Mouse (Mus musculus): ENCODE data around the gene Cldn20. TPM values are rescaled to one million over a fixed set of nuclear protein-coding genes. Genes with fewer than 3 reads are reported as not detected.
A peak's percentile ranks its signal among the peaks of the same experiment; 100 is the strongest.

The Cldn20 gene
- 0.95 and 1.0 TPM in 2 replicates for polyA plus RNA-seq (2012; rRNA removed)

DNA sequence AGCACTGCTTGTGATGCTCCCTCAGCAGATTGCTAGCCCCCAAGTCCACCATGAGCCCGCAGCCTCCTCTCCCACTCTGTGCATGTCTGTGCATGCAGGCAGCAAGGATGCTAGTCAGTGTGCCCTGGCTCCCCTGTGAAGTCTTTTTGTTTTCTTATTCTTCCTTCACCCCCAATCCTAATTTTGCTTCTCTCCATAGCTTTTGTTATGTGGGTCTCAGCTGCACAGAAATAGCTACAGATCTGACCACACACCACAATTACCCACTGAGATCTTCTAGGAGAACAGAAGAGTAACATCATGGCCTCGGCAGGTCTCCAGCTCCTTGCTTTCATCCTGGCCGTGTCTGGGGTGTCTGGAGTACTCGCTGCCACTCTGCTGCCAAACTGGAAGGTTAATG is at the start of gene Cldn20:
TSS of gene Cldn20 (plus strand) at position 301 of the 400 bp plus-strand sequence.
- H3K4me3 ChIP-seq (ENCODE audit: insufficient read depth, low read length), result no peak within 1 kb of the TSS

GRCm38 (mm10) chr17:3483091-3483490 is 49.3 kb upstream of the Cldn20 start:
- Histone ChIP-seq H3K27ac (ENCODE audit: insufficient read depth, low read length) (peak overlapping the region; percentile 79), H3K4me1 (ENCODE audit: control insufficient read depth, insufficient read depth, low read length) (peaks cover 2% of the 10 kb centered on the region; the same call in 1 of the 2 replicates), H3K4me3 (ENCODE audit: insufficient read depth, low read length) (peak overlapping the region; percentile 45)
- TF ChIP-seq POLR2A (IDR thresholded peaks at IDR 0.05; ENCODE audit: extremely low read depth, insufficient read depth, low read length), result no peak
- no peak for TF ChIP-seq CTCF (IDR thresholded peaks at IDR 0.05; ENCODE audit: extremely low read depth, insufficient read depth, low read length)

More for the DNA sequence above, at the start of gene Cldn20:
- Histone ChIP-seq H3K4me1 (ENCODE audit: control insufficient read depth, insufficient read depth, low read length) (no peaks in the 10 kb centered on the region), H3K27ac (ENCODE audit: insufficient read depth, low read length) (no peak within 1 kb of the TSS)
- no peak for TF ChIP-seq POLR2A (IDR thresholded peaks at IDR 0.05; ENCODE audit: extremely low read depth, insufficient read depth, low read length)
- TF ChIP-seq CTCF (IDR thresholded peaks at IDR 0.05; ENCODE audit: extremely low read depth, insufficient read depth, low read length), result no peak

GRCm38 (mm10) chr17:3485851-3486250 is 46.5 kb upstream of the Cldn20 start:
- TF ChIP-seq CTCF (IDR thresholded peaks at IDR 0.05; ENCODE audit: extremely low read depth, insufficient read depth, low read length) (no peak), POLR2A (IDR thresholded peaks at IDR 0.05; ENCODE audit: extremely low read depth, insufficient read depth, low read length) (no peak)
- Histone ChIP-seq H3K4me1 (ENCODE audit: control insufficient read depth, insufficient read depth, low read length) (peaks cover 3% of the 10 kb centered on the region; the same call in 1 of the 2 replicates), H3K27ac (ENCODE audit: insufficient read depth, low read length) (no peak overlapping the region), H3K4me3 (ENCODE audit: insufficient read depth, low read length) (peak overlapping the region; percentile 45)

DNA sequence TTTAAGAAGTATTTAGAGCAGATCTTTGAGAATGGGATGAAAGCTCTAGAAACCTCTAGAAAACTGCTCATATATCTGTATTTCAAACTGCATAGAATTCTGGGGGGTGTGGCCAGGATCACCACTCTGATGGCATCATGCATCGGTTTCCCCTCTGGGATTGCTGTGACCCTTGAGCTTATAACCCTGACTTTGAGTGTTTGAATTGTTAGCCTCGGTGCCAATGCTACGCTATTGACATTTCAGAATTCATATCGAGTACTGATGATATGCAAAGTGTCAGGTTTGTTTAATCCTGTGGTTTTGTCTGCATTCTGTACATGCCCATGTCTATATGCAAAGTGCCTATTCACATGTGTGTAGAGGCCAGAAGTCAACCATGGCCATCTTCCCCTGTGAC is 45.1 kb upstream of the Cldn20 start:
- no peak for TF ChIP-seq CTCF (IDR thresholded peaks at IDR 0.05; ENCODE audit: extremely low read depth, insufficient read depth, low read length)
- no peak for TF ChIP-seq POLR2A (IDR thresholded peaks at IDR 0.05; ENCODE audit: extremely low read depth, insufficient read depth, low read length)
- no peak overlapping the region for H3K4me3 ChIP-seq (ENCODE audit: insufficient read depth, low read length)

GRCm38 (mm10) chr17:3487721-3488601 is 44.4 kb upstream of the Cldn20 start:
- Histone ChIP-seq H3K27ac (ENCODE audit: insufficient read depth, low read length) (no peak overlapping the region), H3K4me3 (ENCODE audit: insufficient read depth, low read length) (0 out of 2 replicates have a peak overlapping the region, but pooled peaks have one; percentile 4), H3K4me1 (ENCODE audit: control insufficient read depth, insufficient read depth, low read length) (peaks cover 6% of the 10 kb centered on the region)
- TF ChIP-seq CTCF (IDR thresholded peaks at IDR 0.05; ENCODE audit: extremely low read depth, insufficient read depth, low read length), result no peak
- no peak for TF ChIP-seq POLR2A (IDR thresholded peaks at IDR 0.05; ENCODE audit: extremely low read depth, insufficient read depth, low read length)

More for the DNA sequence above, 45.1 kb upstream of the Cldn20 start:
- H3K27ac ChIP-seq (ENCODE audit: insufficient read depth, low read length), result no peak overlapping the region
- peaks cover 5% of the 10 kb centered on the region for H3K4me1 ChIP-seq (ENCODE audit: control insufficient read depth, insufficient read depth, low read length)

GRCm38 (mm10) chr17:3490216-3490895 is 42.0 kb upstream of the Cldn20 start:
- no peak overlapping the region for H3K27ac ChIP-seq (ENCODE audit: insufficient read depth, low read length)
- TF ChIP-seq POLR2A (IDR thresholded peaks at IDR 0.05; ENCODE audit: extremely low read depth, insufficient read depth, low read length) (no peak), CTCF (IDR thresholded peaks at IDR 0.05; ENCODE audit: extremely low read depth, insufficient read depth, low read length) (no peak)
- H3K4me1 ChIP-seq (ENCODE audit: control insufficient read depth, insufficient read depth, low read length), result peaks cover 9% of the 10 kb centered on the region
- no peak overlapping the region for H3K4me3 ChIP-seq (ENCODE audit: insufficient read depth, low read length)

- TF ChIP-seq POLR2A (IDR thresholded peaks at IDR 0.05; ENCODE audit: extremely low read depth, insufficient read depth, low read length) (no peak), CTCF (IDR thresholded peaks at IDR 0.05; ENCODE audit: extremely low read depth, insufficient read depth, low read length) (no peak)
- H3K4me1 ChIP-seq (ENCODE audit: control insufficient read depth, insufficient read depth, low read length), result peaks cover 10% of the 10 kb centered on the region
- H3K4me3 ChIP-seq (ENCODE audit: insufficient read depth, low read length), result no peak overlapping the region
- no peak overlapping the region for H3K27ac ChIP-seq (ENCODE audit: insufficient read depth, low read length)
These were observed 41.3 kb upstream of the Cldn20 start for GRCm38 (mm10) chr17:3491065-3491464.

DNA sequence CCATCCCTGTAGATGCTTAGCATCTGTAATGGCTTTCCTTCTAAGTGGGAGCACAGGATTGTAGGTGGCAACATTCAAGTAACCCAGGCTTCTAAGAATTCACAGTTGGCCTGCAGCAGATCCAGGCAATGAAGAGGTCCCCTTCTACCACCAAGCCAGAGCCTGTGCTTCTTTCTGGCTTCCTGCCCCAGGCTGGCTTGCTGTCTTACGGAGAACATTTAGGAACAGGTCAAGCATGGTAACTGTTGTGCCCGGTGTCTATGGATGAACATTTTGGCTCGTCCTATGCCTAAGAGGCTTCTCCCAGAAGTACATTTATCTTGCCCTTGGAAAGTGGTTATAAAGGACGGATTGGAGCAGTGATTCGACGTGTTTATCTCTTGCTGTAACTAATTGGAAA is 40.7 kb upstream of the Cldn20 start:
- H3K27ac ChIP-seq (ENCODE audit: insufficient read depth, low read length), result no peak overlapping the region
- peaks cover 12% of the 10 kb centered on the region for H3K4me1 ChIP-seq (ENCODE audit: control insufficient read depth, insufficient read depth, low read length)
- no peak for TF ChIP-seq POLR2A (IDR thresholded peaks at IDR 0.05; ENCODE audit: extremely low read depth, insufficient read depth, low read length)
- no peak for TF ChIP-seq CTCF (IDR thresholded peaks at IDR 0.05; ENCODE audit: extremely low read depth, insufficient read depth, low read length)
- no peak overlapping the region for H3K4me3 ChIP-seq (ENCODE audit: insufficient read depth, low read length)

- peak overlapping the region; percentile 51 for H3K27ac ChIP-seq (ENCODE audit: insufficient read depth, low read length)
- peaks cover 20% of the 10 kb centered on the region for H3K4me1 ChIP-seq (ENCODE audit: control insufficient read depth, insufficient read depth, low read length)
- no peak overlapping the region for H3K4me3 ChIP-seq (ENCODE audit: insufficient read depth, low read length)
- TF ChIP-seq CTCF (IDR thresholded peaks at IDR 0.05; ENCODE audit: extremely low read depth, insufficient read depth, low read length) (no peak), POLR2A (IDR thresholded peaks at IDR 0.05; ENCODE audit: extremely low read depth, insufficient read depth, low read length) (no peak)
These were observed 36.8 kb upstream of the Cldn20 start for GRCm38 (mm10) chr17:3495576-3495975.
